14 mouse cellular contexts compared by ENCODE assay signal in genomic region chr11:117254161-117255107, GRCm38 (mm10). TPM values are rescaled to one million over a fixed set of nuclear protein-coding genes. Genes with fewer than 3 reads are reported as not detected.
DNase-seq lines count a peak whose midpoint lies in the region; ATAC-seq lines count a peak whose summit lies in the region.
"Had no signal": no experiment of that assay in that cellular context is flagged by ENCODE, and none has a peak within 500 bp of the region (broad histone marks: within the 10 kb centered on the region; RNA-seq: fewer than 3 reads in every experiment).

No protein-coding gene starts in this region.

- H3K9me3 ChIP-seq in heart, embryonic 13.5 days: peaks cover 6% of the 10 kb centered on the region
- H3K9me3 ChIP-seq in lung, embryonic 16.5 days (ENCODE audit: control insufficient read depth, low read length): no peaks in the 10 kb centered on the region
- H3K9me3 ChIP-seq in limb, embryonic 13.5 days: 0 out of 2 replicates have a peak, but pooled peaks cover 5% of the 10 kb centered on the region
- H3K9me3 ChIP-seq: neural tube, embryonic 13.5 days had no signal

- peak overlapping the region; percentile 15; the same call in 1 of the 2 replicates for H3K9ac ChIP-seq in heart, embryonic 13.5 days
- H3K9ac ChIP-seq in lung, embryonic 16.5 days (ENCODE audit: low read length): no peak overlapping the region
- no peak overlapping the region for H3K9ac ChIP-seq in limb, embryonic 13.5 days
- H3K9ac ChIP-seq: neural tube, embryonic 13.5 days had no signal

- no peak for DNase-seq in heart, adult 9 months (ENCODE audit: low spot score in 2 of 2)
- no peak for DNase-seq in lung, postnatal 36 days
- peak; percentile 76 for DNase-seq in Muller cell, postnatal 12 days (ENCODE audit: inconsistent ontology term)
- DNase-seq in frontal cortex, adult 2 months (ENCODE audit: extremely low spot score in 1 of 2, low spot score in 1 of 2): no peak
- DNase-seq: gastrocnemius, postnatal 25 days; heart, postnatal 14 days; spleen, adult 18-20 months; thymus, postnatal 36 days had no signal

- no peak overlapping the region for H3K4me2 ChIP-seq in heart, embryonic 13.5 days
- no peak overlapping the region for H3K4me2 ChIP-seq in lung, embryonic 16.5 days (ENCODE audit: low read depth, low read length)
- no peak overlapping the region for H3K4me2 ChIP-seq in limb, embryonic 13.5 days (replicated peaks)
- H3K4me2 ChIP-seq: neural tube, embryonic 13.5 days had no signal

- no peak overlapping the region for H3K27ac ChIP-seq in heart, embryonic 13.5 days (replicated peaks)
- no peak overlapping the region; the same call in none of the 2 replicates for H3K27ac ChIP-seq in lung, embryonic 16.5 days (ENCODE audit: low read length)
- 0 out of 2 replicates have a peak overlapping the region, but pooled peaks have one; percentile 0 for H3K27ac ChIP-seq in limb, embryonic 13.5 days
- H3K27ac ChIP-seq: neural tube, embryonic 13.5 days had no signal

- no peak overlapping the region for H3K4me3 ChIP-seq in heart, embryonic 13.5 days
- H3K4me3 ChIP-seq in lung, embryonic 16.5 days (ENCODE audit: low read length): no peak overlapping the region
- H3K4me3 ChIP-seq in limb, embryonic 13.5 days: no peak overlapping the region
- H3K4me3 ChIP-seq: neural tube, embryonic 13.5 days had no signal

- H3K27me3 ChIP-seq in heart, embryonic 13.5 days (replicated peaks): no peaks in the 10 kb centered on the region
- H3K27me3 ChIP-seq in lung, embryonic 16.5 days (ENCODE audit: control insufficient read depth, insufficient read depth, low read depth, low read length): no peaks in the 10 kb centered on the region
- H3K27me3 ChIP-seq in limb, embryonic 13.5 days: no peaks in the 10 kb centered on the region
- H3K27me3 ChIP-seq: neural tube, embryonic 13.5 days had no signal

- ATAC-seq in heart, embryonic 13.5 days (ENCODE audit: extremely low read depth, insufficient number of reproducible peaks, low FRiP score, low TSS enrichment): no peak
- peak; percentile 35 for ATAC-seq in lung, embryonic 16.5 days (ENCODE audit: low read depth)
- ATAC-seq in limb, embryonic 13.5 days (ENCODE audit: low FRiP score, low read depth): peak; percentile 76
- no peak for ATAC-seq in cerebellum, adult (ENCODE audit: insufficient number of reproducible peaks, low FRiP score, low TSS enrichment)
- ATAC-seq: CD4-positive, CD25-positive, alpha-beta regulatory T cell, adult 4 months had no signal

- no peaks in the 10 kb centered on the region for H3K36me3 ChIP-seq in heart, embryonic 13.5 days
- H3K36me3 ChIP-seq in lung, embryonic 16.5 days (ENCODE audit: control insufficient read depth, insufficient read depth, low read length): peaks cover 3% of the 10 kb centered on the region; the same call in 1 of the 2 replicates
- H3K36me3 ChIP-seq in limb, embryonic 13.5 days: peaks cover 4% of the 10 kb centered on the region
- H3K36me3 ChIP-seq: neural tube, embryonic 13.5 days had no signal

- peaks cover 37% of the 10 kb centered on the region for H3K4me1 ChIP-seq in heart, embryonic 13.5 days
- peaks cover 27% of the 10 kb centered on the region for H3K4me1 ChIP-seq in lung, embryonic 16.5 days (replicated peaks; ENCODE audit: control insufficient read depth, insufficient read depth, low read length)
- H3K4me1 ChIP-seq in limb, embryonic 13.5 days: peaks cover 42% of the 10 kb centered on the region

- 55% methylated on average over 18 of the region's 18 CpGs for WGBS in heart, embryonic 13.5 days
- 50% methylated on average over 18 of the region's 18 CpGs for WGBS in lung, embryonic 16.5 days
- WGBS in limb, embryonic 13.5 days: 53% methylated on average over 18 of the region's 18 CpGs

RNA-seq across cellular contexts. Expression of gene Sept9, which starts 55.0 kb away (rescaled TPM):
- polyA plus RNA-seq in heart, embryonic 13.5 days (2015; fragmentation: Nextera tagmentation; extraction: Ambion mirVana): 69.3 and 75.5 TPM in 2 replicates
- polyA plus RNA-seq in lung, embryonic 16.5 days (2015; fragmentation: Nextera tagmentation; extraction: Ambion mirVana): 128 and 139 TPM in 2 replicates
- polyA plus RNA-seq in limb, embryonic 13.5 days (2015; fragmentation: Nextera tagmentation; extraction: Ambion mirVana): 170 and 179 TPM in 2 replicates
- polyA plus RNA-seq in frontal cortex, adult 2 months (2012; rRNA removed): 31.8 and 33.4 TPM in 2 replicates

Comparison
In these comparisons a context has a peak if more than half of its experiments do, and no peak if none do; other contexts are left out.
1. ATAC-seq: peak in lung, embryonic 16.5 days (single experiment) and limb, embryonic 13.5 days (single experiment); none in heart, embryonic 13.5 days (single experiment) and cerebellum, adult (single experiment).